Mouse (Mus musculus): ENCODE data around the gene Il4i1. TPM values are rescaled to one million over a fixed set of nuclear protein-coding genes. Genes with fewer than 3 reads are reported as not detected.

Il4i1 gene
- polyA plus RNA-seq (2012; rRNA removed): 13.9 and 14.8 TPM in 2 replicates

DNA sequence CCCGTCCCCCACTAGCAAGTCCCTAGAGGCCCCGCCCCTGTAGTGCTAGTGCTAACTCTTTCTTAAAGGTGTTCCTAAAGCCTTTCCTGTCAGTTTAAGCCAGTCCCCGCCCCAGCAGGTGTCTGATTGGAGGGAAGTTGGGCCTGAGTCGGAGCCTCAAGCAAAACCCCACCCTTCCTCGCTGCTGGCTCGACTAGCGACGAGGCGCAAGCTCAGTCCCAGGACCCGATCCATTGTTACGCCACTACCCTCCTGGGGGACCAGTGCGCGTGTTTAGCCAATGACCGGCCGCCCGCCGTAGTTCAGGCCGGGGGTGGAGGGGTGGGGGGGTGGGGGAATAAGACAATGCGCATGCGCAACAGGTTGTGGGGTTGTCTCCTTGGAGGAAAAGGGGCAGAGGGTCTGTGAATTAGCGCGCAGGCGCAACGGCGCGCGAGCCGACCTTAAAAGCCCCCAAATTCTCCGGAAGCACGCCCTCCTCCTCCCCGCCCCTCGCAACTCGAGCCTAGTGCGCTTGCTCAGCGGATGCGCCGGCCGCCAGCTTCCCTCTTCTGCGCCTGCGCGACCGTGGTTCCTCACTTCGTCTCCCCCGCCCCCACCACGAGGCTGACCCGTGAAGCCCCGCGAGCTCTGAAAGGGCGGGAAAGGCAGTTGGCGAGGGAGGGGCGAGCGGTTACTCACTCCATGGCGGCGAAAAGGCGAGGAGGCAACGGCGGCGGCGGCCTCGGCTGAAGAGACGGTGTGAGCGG lies at the start of gene Il4i1, which contains the start of gene Nup62:
Gene Il4i1, plus strand, starts transcription at position 667 of the 749 bp plus-strand sequence.
Gene Nup62, plus strand, starts transcription at position 368 of the 749 bp plus-strand sequence.
- DNase-seq (ENCODE audit: low read depth, low spot score): peak; percentile 98
- WGBS: under 1% methylated on average over 62 of the region's 62 CpGs

- DNase-seq (ENCODE audit: low read depth, low spot score): no peak
- WGBS: 83% methylated on average over 5 of the region's 5 CpGs
These were observed 48.1 kb upstream of the Il4i1 start for GRCm38 (mm10) chr7:44768129-44768528.

DNA sequence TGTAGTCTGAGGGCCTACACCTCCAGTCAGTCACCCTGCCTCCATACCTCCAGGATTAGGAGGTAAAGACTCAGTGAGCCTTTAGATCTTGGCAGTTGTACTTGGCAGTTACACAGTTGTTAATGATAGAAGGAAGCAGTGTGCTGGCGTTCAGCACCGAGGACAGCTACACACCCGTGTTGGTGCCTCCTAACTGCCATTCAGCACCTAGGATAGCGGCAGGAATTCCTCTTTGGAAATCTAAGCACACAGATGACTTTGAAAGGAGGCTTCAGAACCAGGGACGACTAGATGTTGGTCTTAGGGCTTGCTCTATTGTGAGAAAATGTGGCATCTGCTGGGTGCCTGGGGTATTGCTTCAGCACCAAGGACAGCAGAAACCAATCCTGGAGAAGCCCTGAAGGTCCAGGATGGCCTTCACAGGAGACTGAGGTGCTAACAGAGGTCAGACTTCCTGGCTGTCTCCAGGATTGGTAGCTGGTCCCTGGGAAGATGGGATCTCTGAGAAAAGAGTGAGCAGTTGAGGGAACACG lies 46.1 kb upstream of the Il4i1 start:
- DNase-seq (ENCODE audit: low read depth, low spot score): peak; percentile 47
- WGBS: 24% methylated on average over 6 of the region's 6 CpGs

- WGBS: 90% methylated on average over 8 of the region's 8 CpGs
These were observed 43.5 kb upstream of the Il4i1 start for GRCm38 (mm10) chr7:44772591-44773204.

DNA sequence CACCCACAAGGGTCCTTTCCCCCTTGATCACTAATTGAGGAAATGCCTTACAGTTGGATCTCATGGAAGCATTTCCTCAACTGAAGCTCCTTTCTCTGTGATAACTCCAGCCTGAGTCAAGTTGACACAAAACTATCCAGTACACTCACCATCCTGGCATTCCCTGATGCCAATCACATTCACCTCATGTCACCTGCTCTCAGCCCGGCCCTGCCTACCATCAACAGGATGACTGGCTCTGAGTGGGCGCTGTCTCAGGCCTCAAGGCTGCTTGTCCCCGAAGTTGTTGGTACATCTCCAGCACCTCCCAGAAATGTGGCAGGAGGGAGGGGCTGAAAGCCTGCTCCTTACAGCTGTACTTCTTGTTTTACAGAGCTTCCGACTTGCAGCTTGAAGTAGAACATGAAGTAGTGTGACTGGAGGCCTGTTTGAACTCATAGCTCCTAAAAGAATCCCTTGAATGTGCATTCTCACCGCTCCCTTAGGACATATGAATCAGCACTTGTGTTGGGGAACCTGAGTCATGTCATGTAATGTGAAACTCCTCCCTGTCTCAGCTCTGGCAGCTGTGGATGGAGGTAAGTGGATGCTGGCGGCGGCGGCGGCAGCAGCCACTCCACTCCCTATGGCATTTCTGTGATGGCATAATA lies 39.2 kb upstream of the Il4i1 start:
- DNase-seq (ENCODE audit: low read depth, low spot score): no peak
- 92% methylated on average over 9 of the region's 9 CpGs for WGBS

More at GRCm38 (mm10) chr7:44772591-44773204, 43.5 kb upstream of the Il4i1 start:
- no peak for DNase-seq (ENCODE audit: low read depth, low spot score)

- no peak for DNase-seq (ENCODE audit: low read depth, low spot score)
- 87% methylated on average over 8 of the region's 8 CpGs for WGBS
These were observed 36.1 kb upstream of the Il4i1 start for GRCm38 (mm10) chr7:44780101-44780500.

DNA sequence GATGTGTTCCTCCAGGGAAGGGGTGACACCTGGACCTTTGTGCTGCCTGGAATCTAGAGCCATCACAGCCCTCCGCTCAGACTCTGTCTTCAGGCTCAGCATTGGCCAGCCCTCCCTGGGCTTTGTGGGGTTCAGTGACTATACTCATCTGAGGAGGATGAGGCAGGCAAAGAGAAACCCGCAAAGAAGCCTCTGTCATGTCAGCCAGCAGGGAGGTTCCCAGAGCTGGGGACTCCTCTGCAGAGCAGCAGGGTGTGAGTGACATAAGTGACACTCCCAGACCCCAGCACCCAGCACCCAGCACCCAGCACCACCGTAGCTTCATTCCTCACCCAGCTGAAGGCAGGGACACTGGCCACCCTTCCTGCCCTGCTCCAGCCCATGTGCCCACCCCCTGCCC lies 26.7 kb upstream of the Il4i1 start:
- DNase-seq (ENCODE audit: low read depth, low spot score): no peak
- WGBS: 72% methylated on average over 3 of the region's 3 CpGs

GRCm38 (mm10) chr7:44790066-44790465 lies 26.1 kb upstream of the Il4i1 start:
- no peak for DNase-seq (ENCODE audit: low read depth, low spot score)
- WGBS: 56% methylated on average over 4 of the region's 4 CpGs

DNA sequence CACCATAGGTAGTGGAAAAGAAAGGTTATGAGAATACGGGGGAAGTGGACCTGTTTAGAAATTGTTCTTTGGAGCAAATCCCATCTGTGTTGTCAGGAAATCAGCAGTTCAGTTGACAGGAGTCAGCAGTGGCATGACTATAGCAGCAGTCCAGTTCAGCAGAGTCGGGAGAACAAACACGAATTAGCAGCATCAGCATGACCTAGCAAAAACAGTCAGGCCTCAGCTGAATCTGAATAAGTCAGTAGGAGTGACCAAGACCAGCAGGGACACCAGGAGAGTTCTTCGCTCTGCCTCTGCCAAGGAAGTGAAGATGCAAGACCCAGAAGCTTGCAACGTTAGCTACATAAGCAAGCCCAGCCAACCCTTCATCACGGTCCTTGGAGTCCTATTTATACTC lies 23.4 kb upstream of the Il4i1 start:
- DNase-seq (ENCODE audit: low read depth, low spot score): no peak
- WGBS: 87% methylated on average over 6 of the region's 6 CpGs

- no peak for DNase-seq (ENCODE audit: low read depth, low spot score)
- WGBS: 70% methylated on average over 2 of the region's 2 CpGs
These were observed 7.3 kb upstream of the Il4i1 start for GRCm38 (mm10) chr7:44808927-44809326.

DNA sequence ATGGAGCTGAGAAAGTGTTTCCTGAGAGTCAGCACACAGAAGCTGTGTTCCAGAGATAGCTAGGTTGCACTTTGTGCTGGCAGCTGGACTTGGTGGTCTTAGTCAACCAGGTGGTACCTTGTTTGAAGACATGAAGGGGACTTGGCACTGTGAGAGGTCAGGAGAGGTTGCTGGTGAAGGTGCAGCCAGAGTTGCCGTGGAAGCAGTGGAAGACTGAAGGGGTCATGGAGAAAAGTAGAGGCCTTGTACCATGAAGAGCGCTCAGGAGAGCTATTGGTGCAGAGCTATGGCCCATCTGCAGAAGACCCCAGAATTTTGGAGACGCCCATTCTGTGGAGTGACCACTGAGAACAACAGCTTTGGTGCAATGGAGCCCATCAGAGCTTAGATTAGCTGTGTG lies 6.7 kb upstream of the Il4i1 start:
- whole genome bisulfite sequencing: 94% methylated on average over 3 of the region's 3 CpGs
- DNase-seq (ENCODE audit: low read depth, low spot score): no peak

DNA sequence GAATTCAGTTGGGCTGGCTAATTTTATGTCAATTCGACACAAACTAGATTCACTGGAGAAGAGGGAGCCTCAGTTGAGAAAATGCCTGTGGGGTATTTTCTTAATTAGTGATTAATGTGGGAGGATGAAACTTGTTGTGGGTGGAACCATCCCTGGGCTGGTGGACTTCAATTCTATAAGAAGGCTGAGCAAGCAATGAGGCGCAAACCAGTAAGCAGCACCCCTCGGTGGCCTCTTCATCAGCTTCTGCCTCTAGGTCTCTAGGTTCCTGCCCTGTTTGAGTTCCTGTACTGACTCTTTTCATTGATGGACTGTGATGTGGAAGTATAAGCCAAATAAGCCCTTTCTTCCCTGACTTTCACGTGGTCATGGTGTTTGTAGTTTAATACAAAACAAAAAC lies 5.8 kb upstream of the Il4i1 start:
- DNase-seq (ENCODE audit: low read depth, low spot score): no peak
- WGBS: 81% methylated on average over 4 of the region's 4 CpGs

DNA sequence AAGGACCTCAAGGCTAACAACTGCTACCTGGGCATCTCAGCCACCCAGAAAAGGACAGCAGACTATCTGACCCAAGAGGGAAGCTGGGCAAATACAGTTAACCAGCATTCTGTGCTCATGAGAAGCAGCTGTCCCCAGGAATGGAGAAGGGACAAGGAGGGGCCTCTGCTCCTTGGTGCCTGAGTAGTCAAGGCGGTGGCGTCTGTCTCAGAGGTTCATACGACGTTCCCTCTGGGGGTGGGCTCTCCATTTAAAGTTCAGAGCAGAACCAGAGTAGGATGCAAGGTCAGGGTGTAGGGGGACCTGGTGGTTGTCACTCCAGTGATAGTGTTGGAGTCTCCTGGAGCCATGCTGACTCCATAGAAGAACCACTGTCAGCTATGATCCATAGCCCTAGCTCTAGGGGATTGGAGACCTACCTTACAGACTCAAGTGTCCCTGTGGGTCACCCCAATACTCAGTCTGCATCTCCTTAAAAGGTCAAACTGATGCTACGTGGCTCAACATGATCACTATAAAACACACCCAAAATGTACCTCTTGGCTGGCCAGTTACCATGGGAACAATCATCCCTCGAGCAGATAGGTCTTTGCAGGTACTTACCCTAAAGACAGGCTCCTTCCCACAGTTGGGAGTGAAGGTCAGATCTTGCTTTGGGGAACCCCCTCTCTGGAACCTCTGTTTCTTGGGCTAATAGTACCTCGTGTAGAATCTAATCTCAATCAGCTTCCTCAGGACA lies 5.2 kb upstream of the Il4i1 start:
- 76% methylated on average over 7 of the region's 7 CpGs for WGBS
- DNase-seq (ENCODE audit: low read depth, low spot score): no peak

GRCm38 (mm10) chr7:44812651-44813325 lies 3.4 kb upstream of the Il4i1 start:
- 87% methylated on average over 20 of the region's 20 CpGs for WGBS
- DNase-seq (ENCODE audit: low read depth, low spot score): no peak

- DNase-seq (ENCODE audit: low read depth, low spot score): no peak
- 90% methylated on average over 3 of the region's 3 CpGs for WGBS
These were observed 2.2 kb upstream of the Il4i1 start for GRCm38 (mm10) chr7:44813985-44814384.

GRCm38 (mm10) chr7:44814423-44814822 lies 1.8 kb upstream of the Il4i1 start:
- WGBS: 82% methylated on average over 4 of the region's 4 CpGs
- DNase-seq (ENCODE audit: low read depth, low spot score): no peak

DNA sequence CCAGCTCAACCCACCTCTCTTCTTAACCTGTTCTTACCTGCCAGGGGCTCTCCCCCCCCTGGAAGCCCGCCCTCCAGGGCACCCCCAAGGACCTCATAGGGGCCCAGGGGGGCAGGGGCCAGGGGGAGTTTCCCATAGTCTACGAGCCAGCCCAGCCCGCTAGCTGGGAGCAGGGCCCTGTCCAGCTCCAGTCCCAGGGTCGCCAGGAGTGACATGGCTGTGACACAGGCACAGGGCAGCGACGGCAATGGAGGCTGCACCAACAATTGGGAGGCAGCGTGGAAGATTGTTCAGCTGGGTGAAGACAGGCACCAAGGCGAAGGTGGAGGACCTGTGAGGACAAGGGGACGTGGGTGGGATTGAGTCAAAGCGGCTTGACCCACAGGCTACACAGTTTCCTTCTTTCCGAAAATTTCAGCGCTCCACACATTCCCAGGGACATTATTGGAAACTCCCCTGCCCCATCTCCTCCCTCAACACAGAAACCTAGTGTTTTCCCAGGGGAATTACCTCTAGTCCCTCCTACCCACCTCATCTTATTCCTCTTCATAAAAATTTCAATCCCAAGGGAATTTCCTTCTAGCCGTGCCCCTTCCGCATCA lies 1.1 kb upstream of the Il4i1 start:
- DNase-seq (ENCODE audit: low read depth, low spot score): no peak
- WGBS: 48% methylated on average over 14 of the region's 14 CpGs

- 1% methylated on average over 52 of the region's 57 CpGs for WGBS
- DNase-seq (ENCODE audit: low read depth, low spot score): no peak
These were observed 359 bp downstream of the Il4i1 start, which contains the start of gene Atf5 for GRCm38 (mm10) chr7:44816470-44817021. TSS of gene Atf5 (minus strand) at chr7:44816658.
